Mouse (Mus musculus): ENCODE results near the gene Serpinb6b.

- TF ChIP-seq CTCF (IDR thresholded peaks at IDR 0.05; ENCODE audit: borderline replicate concordance, extremely low read depth, insufficient read depth, insufficient read length): no peak
- no peak for TF ChIP-seq POLR2A (IDR thresholded peaks at IDR 0.05; ENCODE audit: borderline replicate concordance, extremely low read depth, insufficient read depth, insufficient read length, poor library complexity, severe bottlenecking)
These were observed 63.5 kb downstream of the Serpinb6b start for GRCm38 (mm10) chr13:33028550-33028949.

Measured in brain, embryonic 14.5 days (tissue).